Mouse (Mus musculus): ENCODE data around the gene Slf2.

Gene Slf2

DNA sequence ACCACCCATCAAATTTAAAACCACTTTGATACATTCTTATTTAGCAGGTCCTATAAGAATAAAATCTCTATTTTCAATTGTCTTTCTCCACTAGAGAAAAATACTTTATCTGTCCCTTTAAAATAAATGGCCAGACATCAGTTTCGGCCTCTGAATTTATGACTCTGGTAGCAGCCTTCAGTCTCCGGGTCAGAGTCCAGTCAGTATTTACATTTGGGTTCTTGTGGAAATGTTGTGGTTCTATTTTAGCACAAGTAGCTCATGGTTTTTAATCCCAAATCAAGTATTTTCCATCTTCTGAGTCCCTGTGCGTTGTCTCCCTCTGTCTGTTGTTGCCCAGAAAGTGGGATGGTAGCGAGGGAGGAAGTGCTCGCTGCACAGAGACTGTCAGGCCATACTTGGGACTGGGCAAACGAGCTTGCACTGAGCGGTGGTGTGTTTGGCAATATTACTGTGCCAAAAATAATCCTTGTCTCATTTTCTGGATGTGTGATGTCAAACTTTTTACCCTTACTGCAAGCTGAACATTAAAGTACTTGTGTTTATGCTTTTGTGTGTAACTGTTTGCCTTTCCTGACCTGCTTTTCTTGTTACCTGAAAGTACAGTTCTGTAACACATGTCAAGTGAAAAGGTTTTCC, 51.6 kb downstream of the Slf2 start:
- in situ Hi-C loops (cut with MboI; ENCODE audit: low sequenced_read_pairs): no loop called here

DNA sequence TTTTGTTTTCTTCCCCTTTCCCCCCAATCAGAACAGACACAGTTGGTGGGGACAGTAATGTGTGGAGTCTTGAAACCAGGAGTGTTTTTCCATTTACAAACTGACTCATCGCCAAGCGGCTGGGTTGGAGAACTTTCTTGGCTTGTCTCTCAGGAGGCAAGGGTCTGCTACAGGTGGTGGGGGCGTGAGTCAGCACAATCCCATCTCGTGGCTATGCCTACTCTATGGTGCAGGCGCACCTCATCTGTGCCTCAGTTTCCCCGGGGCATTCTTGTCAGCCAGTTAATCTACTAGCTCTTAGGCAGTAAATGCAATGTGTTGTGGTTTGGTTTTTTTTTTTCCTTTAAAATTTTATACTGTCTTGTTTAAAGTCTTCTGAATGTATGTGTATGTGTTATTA, 52.4 kb downstream of the Slf2 start:
- in situ Hi-C loops (cut with MboI; ENCODE audit: low sequenced_read_pairs): no loop called here

DNA sequence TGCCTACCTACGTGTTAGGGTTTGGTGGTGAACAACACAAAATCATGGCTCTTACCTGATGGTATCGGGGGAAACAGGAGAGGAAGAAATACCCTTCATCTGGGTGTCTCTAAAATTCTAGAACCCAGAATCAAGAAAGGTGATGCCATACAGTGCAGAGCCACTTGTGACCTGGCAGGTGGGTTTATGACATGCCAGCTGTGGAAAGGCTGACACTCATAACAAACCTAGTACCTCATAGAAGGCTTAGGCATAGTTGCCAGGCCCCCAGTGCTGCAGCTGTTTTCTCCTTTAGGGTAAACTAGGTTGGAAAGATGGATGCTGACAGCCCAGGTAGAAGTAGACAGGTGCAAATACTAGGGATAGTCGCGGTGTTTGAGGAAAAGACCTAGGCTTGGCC, 53.5 kb downstream of the Slf2 start:
- in situ Hi-C loops (cut with MboI; ENCODE audit: low sequenced_read_pairs): no loop called here

DNA sequence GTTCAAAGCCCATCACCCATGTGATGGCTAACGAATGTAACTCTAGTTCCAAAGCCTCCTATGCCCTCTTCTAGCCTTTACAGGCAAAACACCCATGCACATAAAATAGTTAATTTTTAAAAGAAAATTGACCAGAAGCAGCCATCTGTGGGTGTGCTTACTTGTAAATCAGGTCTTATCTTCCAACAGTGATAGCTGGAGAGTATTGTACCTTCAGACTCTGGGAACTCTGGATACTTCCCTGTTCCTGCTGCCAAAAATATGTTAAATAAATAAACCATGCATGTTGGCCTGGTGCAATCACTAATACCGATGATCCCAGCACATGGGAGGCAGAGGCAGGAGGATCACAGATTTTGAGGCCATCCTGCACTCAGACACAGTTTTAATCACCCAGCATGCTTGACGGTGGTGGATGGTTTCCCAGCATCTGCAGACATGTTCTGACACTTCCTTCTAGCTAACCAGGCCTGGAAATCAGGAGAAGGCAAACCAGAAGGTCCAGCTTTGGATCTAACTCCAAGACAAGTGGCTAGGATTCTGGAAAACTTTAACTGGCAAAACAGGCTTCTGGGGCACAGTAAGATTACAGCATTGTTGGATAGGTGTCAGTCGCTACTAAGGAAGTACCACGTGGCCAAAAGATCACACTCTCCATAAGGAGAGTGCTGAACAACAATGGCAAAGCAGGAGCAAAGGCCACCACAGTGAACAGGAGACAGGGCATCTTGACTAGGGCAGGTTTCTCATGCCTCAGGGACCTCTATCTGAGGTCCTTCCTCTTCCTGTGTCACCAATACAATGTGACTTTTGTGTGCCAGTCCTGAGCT, 54.4 kb downstream of the Slf2 start:
- in situ Hi-C loops (cut with MboI; ENCODE audit: low sequenced_read_pairs): no loop called here

DNA sequence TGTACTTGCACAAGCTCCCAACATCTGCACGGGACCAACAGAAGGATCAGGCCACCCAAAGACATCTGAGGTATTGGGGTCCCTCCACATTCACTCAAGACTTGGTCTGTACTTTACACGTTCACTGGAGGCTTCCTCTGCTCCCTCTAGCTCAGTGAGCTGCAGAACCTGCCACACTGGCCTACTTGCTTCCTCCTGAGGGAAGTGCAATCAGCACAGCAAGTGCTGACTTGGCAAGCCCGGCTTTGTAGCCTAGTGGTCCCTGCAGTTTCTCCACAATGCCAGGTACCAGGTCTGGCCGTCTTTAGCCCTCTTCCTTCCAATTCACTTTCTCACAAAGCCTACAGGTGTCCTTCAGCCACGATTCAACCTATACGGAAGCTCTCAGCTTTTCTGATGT, 56.1 kb downstream of the Slf2 start:
- in situ Hi-C loops (cut with MboI; ENCODE audit: low sequenced_read_pairs): no loop called here

DNA sequence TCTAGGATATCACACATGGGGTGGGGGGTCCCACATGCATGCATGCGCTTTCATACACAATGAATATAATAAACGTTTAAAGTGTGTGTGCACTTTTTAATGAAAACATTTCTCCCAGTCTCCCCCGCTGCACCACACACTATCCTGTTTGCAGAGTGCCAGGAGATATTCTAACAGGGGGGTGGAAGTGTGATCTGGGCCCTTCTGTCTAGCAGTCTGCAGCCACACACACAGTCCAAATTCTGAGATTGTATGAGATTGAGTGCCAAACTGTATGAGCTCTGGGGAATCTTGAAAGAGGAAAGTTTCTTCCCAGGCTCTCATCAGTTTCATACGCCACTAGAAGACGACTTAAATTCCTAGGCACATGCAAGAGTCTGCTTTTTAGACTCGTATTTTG, 56.9 kb downstream of the Slf2 start:
- in situ Hi-C loops (cut with MboI; ENCODE audit: low sequenced_read_pairs): no loop called here

DNA sequence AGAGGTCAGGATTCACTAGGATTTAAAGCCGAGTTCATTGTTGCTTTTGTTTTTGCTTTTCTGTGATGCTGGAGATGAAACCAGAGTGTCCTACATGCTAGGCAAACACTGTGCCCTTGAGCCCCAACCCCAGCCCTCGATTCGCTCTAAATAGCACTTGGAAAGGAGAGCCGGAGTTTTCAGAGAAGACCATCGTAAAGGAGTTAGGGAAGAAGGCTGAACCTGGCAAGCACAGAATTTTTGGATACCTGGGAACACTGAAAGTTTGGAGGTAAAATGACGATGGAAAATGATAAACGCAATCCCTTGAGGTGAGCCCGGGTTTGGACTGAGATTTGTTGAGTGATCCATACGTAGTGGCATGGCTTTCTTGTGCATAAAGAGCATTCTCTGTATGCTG, 57.4 kb downstream of the Slf2 start:
- in situ Hi-C loops (cut with MboI; ENCODE audit: low sequenced_read_pairs): no loop called here

DNA sequence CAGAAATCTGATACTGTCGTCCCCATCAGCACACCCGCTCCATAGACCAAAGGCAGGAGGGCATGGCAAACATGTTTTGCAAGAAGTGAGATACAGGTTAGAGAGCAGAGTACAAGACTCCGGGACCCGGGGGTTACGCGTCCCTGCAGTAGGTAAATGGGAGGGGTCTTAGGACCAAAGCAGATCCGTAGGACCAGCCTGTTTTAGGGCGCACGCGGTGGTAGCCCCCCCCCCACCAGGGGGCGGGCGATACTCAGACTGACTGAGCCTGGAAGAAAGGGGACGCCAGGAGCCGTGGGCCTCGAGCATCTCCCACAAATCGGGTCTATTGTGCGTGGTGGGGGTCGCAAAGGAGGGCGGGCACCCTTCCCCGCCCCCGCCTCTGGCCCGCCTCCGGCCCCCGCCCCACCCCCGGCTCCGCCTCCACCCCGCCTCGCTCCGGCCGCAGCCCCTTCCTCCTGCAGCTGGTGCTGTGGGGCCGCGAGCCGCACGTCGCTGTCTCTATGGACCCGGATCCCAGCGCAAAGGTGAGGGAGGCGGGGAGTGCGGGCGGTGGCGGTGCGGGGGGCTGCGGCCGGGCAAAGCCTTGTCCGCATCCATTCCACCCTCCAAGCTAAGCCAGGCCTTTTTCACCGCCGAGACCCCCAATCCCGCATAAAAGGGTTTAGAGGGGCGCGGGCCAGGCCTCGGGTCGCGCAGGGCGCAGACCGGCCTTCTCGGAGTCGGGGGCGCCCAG, 58.0 kb downstream of the Slf2 start, which contains the start of gene Sema4g:
Gene Sema4g, plus strand, starts transcription at position 271 of the 736 bp plus-strand sequence.
- in situ Hi-C loops (cut with MboI; ENCODE audit: low sequenced_read_pairs): no loop called here

DNA sequence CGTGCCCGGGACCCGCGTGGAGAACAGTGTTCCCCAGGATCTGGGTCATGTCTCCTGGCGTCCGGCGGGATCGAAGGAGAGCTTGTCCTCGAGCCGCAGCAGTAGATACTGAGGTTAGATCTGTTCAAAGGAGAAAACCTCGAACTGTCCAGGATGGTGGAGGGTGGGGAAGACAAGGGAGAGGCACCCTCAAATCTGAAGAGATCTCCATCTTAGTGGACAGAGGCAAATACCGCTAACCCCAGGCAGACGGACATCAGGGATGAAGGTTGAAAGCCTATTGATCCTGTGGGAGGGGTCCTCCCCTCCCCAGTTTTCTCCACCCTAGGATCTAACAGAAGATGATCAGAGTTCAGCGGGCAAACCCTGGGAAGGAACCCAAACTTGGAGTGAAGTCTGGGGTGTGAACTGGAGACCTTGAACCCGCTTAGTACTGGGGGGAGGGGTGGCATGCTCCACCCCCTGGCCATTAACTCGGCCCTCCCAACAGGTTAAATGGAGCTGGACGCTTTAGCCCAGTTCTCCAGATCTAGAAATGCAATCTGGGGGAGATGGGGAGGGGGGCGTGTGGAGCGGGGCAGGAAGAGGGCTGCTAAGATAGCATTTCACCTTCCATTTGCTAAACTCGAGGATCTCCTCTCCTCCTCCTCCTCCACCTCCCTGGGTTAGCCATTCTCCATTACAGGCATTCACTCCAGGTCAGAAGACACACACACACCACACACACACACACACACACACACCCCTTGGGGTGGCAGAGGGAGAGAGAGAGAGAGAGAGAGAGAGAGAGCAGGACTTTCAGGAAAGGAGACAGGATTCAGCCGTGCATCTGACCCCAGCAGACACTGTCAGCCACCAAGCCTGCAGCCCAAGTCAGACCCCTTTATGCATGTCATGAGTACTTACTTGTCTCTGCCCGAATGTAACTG, 58.9 kb downstream of the Slf2 start:
- in situ Hi-C loops (cut with MboI; ENCODE audit: low sequenced_read_pairs): no loop called here

DNA sequence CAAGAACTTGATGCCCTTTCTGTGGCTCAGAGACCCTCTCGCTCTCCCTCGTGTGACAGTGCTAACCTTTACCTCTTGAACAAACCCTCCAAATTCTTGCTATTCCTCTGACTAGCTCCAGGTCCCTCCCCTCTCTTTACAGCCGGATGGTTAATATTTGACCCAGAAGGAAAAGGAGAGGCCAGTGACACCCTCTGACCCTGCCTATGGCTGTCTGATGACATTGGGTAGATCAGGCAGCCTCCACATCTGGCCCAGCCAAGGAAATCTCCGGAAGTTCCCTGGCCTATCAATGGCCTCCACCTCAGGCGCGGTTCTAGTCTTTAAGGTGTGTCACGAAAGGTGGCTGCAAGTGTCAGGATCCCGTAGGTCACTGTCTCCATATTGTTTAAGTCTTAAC, 60.1 kb downstream of the Slf2 start:
- in situ Hi-C loops (cut with MboI; ENCODE audit: low sequenced_read_pairs): no loop called here

DNA sequence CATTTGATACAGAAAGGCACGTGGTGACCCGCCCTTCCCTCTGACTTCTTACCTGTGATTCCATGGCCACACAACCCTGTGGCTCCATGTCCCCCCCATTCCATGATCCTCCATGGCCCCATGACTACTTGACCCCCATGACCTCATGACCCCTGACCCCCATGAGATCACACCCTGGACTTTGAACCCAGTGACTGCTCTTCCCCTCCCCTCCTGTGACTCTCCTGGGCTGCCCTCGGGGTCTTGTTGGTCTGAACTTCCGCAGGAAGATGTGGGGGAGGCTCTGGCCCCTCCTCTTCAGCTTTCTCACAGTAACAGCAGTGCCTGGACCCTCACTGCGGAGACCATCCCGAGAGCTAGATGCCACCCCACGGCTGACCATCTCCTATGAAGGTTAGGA, 61.3 kb downstream of the Slf2 start:
- in situ Hi-C loops (cut with MboI; ENCODE audit: low sequenced_read_pairs): no loop called here

DNA sequence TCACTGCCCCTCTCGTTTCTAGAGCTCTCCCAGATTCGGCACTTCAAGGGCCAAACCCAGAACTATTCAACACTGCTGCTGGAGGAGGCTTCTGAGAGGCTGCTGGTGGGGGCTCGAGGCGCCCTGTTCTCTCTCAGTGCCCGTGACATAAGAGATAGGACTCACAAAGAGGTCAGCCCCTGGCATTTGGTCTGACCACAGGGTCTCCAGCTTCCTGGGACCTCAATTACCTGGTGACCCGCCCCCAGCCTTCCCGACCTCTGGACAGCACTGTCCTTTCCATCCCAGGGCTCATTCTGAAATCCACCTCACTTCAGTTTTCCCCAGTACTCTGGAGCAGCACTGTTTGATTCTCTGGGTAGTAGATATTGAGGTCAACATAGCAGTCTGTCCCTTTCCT, 61.8 kb downstream of the Slf2 start:
- in situ Hi-C loops (cut with MboI; ENCODE audit: low sequenced_read_pairs): no loop called here

DNA sequence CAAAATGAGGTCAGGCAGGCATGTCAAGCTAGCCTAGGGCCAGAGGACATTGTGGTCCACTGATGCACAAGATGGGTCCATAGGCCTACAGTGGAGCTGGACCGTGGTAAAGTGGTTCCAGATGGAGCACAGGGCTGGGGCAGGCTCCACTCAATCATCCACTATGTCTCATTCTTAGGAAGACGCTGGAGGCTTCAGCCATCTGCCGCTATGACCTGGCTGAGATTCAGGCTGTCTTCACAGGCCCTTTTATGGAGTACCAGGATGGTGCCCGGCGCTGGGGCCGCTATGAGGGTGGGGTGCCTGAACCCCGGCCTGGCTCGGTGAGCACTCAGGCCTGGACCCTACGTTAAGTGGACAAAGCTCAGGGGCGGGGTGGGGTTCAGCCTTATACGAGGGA, 66.8 kb downstream of the Slf2 start:
- in situ Hi-C loops (cut with MboI; ENCODE audit: low sequenced_read_pairs): no loop called here

DNA sequence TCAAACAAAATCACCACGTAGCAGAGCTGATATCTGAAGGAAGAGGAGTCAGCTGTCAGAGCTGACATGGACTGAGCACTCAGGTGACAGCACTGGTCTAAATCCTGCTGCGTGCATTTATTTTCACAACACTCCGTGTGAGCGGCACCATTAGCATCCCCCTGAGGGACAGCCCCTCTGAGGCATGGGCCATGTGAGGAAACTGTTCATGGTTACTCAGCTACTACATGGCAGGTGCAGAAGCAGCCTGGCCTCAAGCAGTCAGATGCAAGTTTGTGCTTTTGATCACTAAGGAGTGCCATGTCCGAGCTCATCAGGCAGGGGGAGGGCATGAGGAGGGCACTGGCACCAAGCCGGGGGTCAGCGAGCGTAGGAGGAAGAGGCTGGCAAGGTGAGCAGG, 68.7 kb downstream of the Slf2 start:
- in situ Hi-C loops (cut with MboI; ENCODE audit: low sequenced_read_pairs): no loop called here

DNA sequence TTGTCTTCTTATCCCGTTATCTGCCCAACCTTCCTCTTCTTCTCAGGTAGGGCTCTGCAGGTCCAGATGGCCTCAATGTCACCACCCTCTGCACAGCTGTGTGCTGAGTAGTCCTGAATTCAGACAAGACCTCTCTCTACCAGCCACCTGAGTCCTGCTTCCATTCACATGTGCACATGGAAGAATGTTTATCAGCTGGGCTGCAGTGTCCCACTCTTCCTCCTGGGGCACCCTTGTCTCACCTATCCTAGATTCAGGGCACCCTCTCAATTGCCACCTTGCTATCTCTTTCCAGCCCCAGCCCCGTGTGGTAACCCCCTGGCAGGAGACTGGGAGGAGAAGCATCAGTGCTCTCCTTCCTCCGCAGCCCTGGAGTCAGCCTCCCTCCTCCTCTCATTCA, 71.3 kb downstream of the Slf2 start:
- in situ Hi-C loops (cut with MboI; ENCODE audit: low sequenced_read_pairs): no loop called here

DNA sequence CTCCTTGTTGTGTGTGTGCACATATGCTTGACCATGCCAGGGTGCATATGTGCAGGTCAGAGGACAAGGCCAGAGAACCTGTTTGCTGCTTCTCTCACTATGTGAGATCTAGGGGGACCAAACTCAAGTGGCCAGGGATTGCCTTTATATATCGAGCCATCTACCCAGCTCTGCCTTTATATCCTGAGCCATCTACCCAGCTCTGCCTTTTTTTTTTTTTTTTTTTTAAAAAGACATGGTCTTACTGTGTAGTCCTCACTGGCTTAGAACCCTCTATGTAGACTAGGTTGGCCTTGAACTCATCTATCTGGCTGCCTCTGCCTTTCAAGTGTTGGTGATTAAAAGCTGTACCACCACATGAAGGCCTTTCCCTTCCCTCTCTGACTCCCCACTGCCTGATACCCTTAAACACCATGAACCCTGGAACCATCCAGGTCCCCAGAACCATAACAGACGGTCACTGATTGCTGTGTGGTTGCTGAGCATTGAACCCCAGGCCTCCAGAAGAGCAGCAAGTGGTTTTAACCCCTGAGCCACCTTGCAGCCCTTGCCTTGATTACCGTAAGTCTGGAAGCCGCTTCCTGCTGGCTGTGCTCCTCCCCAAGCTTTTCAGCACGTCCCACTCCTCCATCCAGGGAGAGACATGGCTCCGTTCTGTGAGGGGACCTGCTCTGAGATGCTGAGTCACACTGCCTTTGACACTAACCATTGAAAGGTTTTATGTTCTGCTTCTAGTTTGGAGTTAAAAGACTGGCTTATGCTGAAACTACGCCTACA, 73.0 kb downstream of the Slf2 start:
- in situ Hi-C loops (cut with MboI; ENCODE audit: low sequenced_read_pairs): no loop called here

DNA sequence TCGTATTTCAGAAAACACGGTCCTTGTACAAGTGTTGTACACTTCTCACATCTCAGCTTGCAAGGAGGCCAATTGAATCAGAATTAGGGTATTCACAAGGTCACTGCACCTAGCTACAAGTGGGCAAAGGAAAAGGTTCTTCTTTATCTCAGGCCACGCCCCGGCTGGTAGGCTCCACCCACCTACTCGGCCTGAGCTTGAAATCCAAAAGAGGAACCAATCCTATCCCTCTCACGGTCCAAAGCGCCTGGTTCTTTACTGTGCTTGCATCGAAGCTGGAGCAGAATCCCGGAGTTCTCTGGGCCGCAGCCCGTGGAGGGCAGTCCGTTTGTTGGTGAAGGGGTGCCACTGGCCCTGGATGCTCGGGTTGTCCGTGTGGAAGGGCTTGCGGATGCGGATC, 74.5 kb downstream of the Slf2 start, which contains the start of gene Twnk:
Gene Twnk, plus strand, starts transcription at position 220 of the 400 bp plus-strand sequence.
- in situ Hi-C loops (cut with MboI; ENCODE audit: low sequenced_read_pairs): no loop called here

DNA sequence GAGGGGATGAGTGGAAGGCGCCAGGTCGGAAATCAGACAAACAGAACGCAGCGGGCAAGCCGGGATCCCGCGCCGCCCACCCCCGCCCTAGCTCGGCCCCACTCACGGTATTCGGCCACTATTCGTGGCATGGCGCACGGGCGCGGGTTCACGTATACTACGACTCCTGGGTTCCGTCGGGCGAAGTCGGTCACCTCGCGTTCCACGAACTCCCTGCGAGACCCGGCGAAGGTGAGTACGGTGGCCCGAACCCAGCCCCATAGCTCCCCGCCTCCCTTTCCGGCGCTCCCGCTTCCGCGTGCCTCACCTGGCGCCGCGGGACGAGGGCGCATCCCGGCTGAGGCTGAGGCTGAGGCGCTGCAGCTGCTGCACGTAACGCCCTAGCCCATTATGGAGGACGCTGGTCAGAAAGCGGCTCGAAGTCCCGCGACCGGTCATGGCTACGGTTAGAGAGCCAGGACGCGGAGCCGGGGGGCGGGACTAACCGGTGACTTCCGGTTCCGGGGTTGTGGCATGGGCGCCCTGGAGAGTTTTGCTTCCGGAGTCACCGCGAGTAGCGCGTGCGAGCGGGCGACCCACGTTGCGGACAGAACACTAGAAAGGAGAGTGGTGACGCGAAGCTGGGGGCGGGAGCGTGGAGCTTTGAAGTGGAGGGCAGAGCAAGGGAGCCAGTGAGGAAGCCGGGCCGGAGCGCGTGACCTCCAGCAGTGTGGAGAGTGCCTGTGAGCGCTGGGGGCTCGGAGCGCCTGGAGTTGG, 75.2 kb downstream of the Slf2 start, which contains the start of gene Mrpl43:
Gene Mrpl43, minus strand, starts transcription at position 486 of the 756 bp plus-strand sequence.
- in situ Hi-C loops (cut with MboI; ENCODE audit: low sequenced_read_pairs): no loop called here

DNA sequence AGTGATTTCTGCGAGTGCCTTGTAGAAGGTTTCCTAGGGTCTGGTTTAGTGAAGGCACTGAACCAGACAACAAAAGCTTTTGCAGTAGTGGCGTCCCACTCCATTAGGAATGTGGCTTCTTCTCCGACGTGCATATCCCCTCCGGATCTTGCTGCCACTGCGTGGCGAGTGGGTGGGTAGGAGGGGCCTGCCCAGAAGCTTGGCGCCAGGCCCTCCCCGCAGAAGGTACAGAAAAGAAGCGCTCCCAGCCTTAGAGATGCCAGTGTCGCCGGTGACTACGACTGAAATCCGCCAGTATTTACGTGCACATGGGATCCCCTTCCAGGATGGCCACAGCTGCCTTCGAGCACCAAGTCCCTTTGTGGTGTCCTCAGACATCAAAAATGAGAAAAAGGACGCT, 76.1 kb downstream of the Slf2 start:
- in situ Hi-C loops (cut with MboI; ENCODE audit: low sequenced_read_pairs): no loop called here

Data from CH12F3 (cell line).